Mouse (Mus musculus): ENCODE measurements around the gene Ttll12. TPM values are rescaled to one million over a fixed set of nuclear protein-coding genes. Genes with fewer than 3 reads are reported as not detected.

Gene Ttll12
- total and polyA plus RNA-seq, 3 experiments = 21.9 to 40.0 (median 31.1) TPM

DNA sequence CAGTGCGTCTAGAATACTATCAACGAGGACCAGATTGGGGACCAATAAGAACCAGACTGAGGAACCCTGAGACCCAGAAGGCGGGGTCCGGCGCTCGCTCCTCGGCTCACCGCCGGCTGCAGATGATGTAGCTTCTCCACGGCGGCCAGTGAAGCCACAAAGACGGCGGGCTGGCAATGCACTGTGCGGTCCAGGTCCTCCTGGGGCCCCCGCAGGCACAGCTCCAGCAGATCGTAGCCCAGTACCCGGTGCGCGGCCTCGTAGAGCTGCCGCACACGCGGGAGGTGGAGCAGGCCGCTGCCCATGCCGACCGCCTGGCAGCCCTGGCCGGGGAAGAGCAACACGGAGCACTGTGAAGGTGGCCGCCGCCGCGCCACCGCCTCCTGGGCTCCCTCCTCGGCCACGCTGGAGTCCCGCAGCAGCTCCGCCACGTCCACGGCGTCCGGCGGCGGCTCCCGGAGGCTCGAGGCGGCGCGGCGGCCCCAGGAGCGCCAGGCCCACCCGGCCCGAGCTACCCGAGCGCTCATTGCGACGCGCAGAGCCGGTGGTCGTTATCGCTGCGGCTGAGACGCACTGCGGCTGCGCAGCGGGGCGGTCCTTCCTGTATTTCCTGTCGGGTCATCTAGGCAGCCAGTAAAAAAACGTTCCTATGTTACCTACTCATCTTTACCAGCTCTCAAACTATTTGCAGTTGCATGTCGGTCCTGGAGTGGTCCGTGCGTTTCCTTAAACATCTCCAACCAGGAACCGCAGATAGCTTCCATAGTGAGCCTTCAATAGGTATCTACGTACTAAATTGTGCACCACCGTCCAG lies 39.6 kb downstream of the Ttll12 start (continued):
- TF ChIP-seq TCF12 (IDR thresholded peaks at IDR 0.05; ENCODE audit: low read depth, low read length) (peak; percentile 93), RCOR1 (conservative IDR thresholded peaks at IDR 0.05; ENCODE audit: low read depth, low read length) (peak; percentile 37; the same call in 1 of the 2 replicates), ETS1 (conservative IDR thresholded peaks at IDR 0.05; ENCODE audit: low read depth, low read length) (no peak), UBTF (IDR thresholded peaks at IDR 0.05; ENCODE audit: low read depth, low read length) (peak; percentile 85; the same call in 1 of the 2 replicates), EP300 (IDR thresholded peaks at IDR 0.05; ENCODE audit: low read length) (no peak), POLR2A (IDR thresholded peaks at IDR 0.05; ENCODE audit: low read depth, low read length) (peak; percentile 96), MXI1 (IDR thresholded peaks at IDR 0.05; ENCODE audit: low read depth, low read length) (peak; percentile 29; the same call in 1 of the 2 replicates)

DNA sequence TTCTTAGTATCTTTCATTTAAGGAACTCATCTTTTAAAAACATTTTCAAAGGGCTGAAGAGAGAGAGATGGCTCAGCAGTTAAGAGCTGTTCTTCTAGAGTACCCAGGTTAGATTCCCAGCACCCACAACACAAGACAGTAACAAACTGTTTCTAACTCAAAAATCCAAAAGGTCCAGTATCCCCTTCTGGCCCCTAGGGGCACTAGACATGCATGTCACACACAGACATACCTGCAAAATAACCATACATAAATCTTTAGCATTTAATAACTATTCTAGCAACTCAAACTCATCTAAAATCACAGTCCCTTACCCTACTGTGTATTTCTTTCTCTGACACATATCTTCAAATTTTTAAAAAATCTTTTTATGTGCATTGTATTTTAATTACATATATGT lies 41.1 kb downstream of the Ttll12 start:
- H3K9ac ChIP-seq (ENCODE audit: insufficient read depth, low read depth) = no peak overlapping the region
- no peaks in the 10 kb centered on the region for H3K9me3 ChIP-seq (replicated peaks; ENCODE audit: low read length)
- DNase-seq (ENCODE audit: extremely low read depth) = no peak
- H3K27me3 ChIP-seq (replicated peaks) = no peaks in the 10 kb centered on the region
- no peak overlapping the region for H3K27ac ChIP-seq (ENCODE audit: insufficient read depth, low read depth)
- H3K4me3 ChIP-seq (replicated peaks in 1 of 3; ENCODE audit: low read depth in 2 of 3, low read length in 2 of 3, poor library complexity in 1 of 3) = no peak overlapping the region
- in situ Hi-C loops (cut with MboI; ENCODE audit: low pct_ligation_motif_present, low pct_unique_long_range_greater_than_20kb, low sequenced_read_pairs) (no loop called here), dilution Hi-C loops (cut with MboI; ENCODE audit: extremely low pct_ligation_motif_present, extremely low pct_unique_long_range_greater_than_20kb, low sequenced_read_pairs) (no loop called here)
- peaks cover 26 to 47% of the 10 kb centered on the region in 2 experiments for H3K36me3 ChIP-seq (replicated peaks in 1 of 2; ENCODE audit: control insufficient read depth in 1 of 2, insufficient read depth in 1 of 2, low read length in 1 of 2)
- H3K79me2 ChIP-seq (replicated peaks; ENCODE audit: control insufficient read depth, extremely low read depth, insufficient read depth, poor library complexity, severe bottlenecking) = no peaks in the 10 kb centered on the region
- H3K4me1 ChIP-seq (ENCODE audit: control insufficient read depth in 1 of 2, insufficient read depth in 2 of 2) = peaks cover 0 to 16% of the 10 kb centered on the region in 2 experiments; a peak in 3 of 4 replicates
- no peak overlapping the region for H3K4me2 ChIP-seq (ENCODE audit: insufficient read depth, low read depth, poor library complexity, severe bottlenecking)
- TF ChIP-seq USF1 (IDR thresholded peaks at IDR 0.05; ENCODE audit: low read depth, low read length) = no peak
- TF ChIP-seq CTCF (conservative IDR thresholded peaks at IDR 0.05 in 1 of 2, IDR thresholded peaks at IDR 0.05 in 1 of 2; ENCODE audit: low read depth in 2 of 2, low read length in 2 of 2) = peak in 1 of 2 experiments; percentile 63; a peak in 3 of 4 replicates
- TF ChIP-seq SMC3 (IDR thresholded peaks at IDR 0.05; ENCODE audit: low read depth, low read length) = peak; percentile 21; the same call in 1 of the 2 replicates
- TF ChIP-seq RAD21 (IDR thresholded peaks at IDR 0.05; ENCODE audit: low read depth, low read length) = peak; percentile 28

DNA sequence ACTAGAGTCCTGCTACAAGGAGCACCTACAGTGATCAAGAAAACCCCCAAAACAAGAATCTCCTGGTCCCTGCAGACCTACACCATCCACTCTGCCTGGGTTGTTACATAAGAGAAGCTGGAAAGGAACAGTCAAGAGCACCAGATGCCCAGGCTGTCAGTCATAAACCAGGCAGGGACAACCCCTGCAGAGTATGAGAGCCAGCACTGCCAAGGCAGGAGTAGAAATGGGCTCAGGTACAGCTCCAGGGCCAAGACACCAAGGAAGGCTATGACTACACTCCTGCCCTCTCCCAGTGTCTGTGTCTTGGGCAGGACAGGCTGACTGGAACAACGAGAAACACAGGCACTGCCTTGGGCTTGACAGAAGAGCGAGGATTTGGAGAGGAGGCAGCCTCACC lies 44.8 kb downstream of the Ttll12 start:
- Histone ChIP-seq H3K27ac (ENCODE audit: insufficient read depth, low read depth) (no peak overlapping the region), H3K9ac (ENCODE audit: insufficient read depth, low read depth) (no peak overlapping the region), H3K79me2 (replicated peaks; ENCODE audit: control insufficient read depth, extremely low read depth, insufficient read depth, poor library complexity, severe bottlenecking) (no peaks in the 10 kb centered on the region), H3K27me3 (replicated peaks) (no peaks in the 10 kb centered on the region), H3K36me3 (replicated peaks in 1 of 2; ENCODE audit: control insufficient read depth in 1 of 2, insufficient read depth in 1 of 2, low read length in 1 of 2) (peaks cover 58 to 84% of the 10 kb centered on the region in 2 experiments), H3K4me1 (ENCODE audit: control insufficient read depth in 1 of 2, insufficient read depth in 2 of 2) (peaks cover 0 to 14% of the 10 kb centered on the region in 2 experiments; a peak in 2 of 4 replicates), H3K4me3 (replicated peaks in 1 of 3; ENCODE audit: low read depth in 2 of 3, low read length in 2 of 3, poor library complexity in 1 of 3) (no peak overlapping the region), H3K4me2 (ENCODE audit: insufficient read depth, low read depth, poor library complexity, severe bottlenecking) (no peak overlapping the region), H3K9me3 (replicated peaks; ENCODE audit: low read length) (no peaks in the 10 kb centered on the region)
- in situ Hi-C loops (cut with MboI; ENCODE audit: low pct_ligation_motif_present, low pct_unique_long_range_greater_than_20kb, low sequenced_read_pairs) = no loop called here
- DNase-seq (ENCODE audit: extremely low read depth) = no peak
- dilution Hi-C loops (cut with MboI; ENCODE audit: extremely low pct_ligation_motif_present, extremely low pct_unique_long_range_greater_than_20kb, low sequenced_read_pairs) = no loop called here
- no peak for TF ChIP-seq POLR2A (IDR thresholded peaks at IDR 0.05; ENCODE audit: low read depth, low read length)
- no peak for TF ChIP-seq ZC3H11A (IDR thresholded peaks at IDR 0.05; ENCODE audit: low read depth, low read length)
- TF ChIP-seq CHD1 (IDR thresholded peaks at IDR 0.05; ENCODE audit: low read depth, low read length) = no peak
- TF ChIP-seq MXI1 (IDR thresholded peaks at IDR 0.05; ENCODE audit: low read depth, low read length) = no peak
- TF ChIP-seq USF1 (IDR thresholded peaks at IDR 0.05; ENCODE audit: low read depth, low read length) = no peak
- TF ChIP-seq ZNF384 (IDR thresholded peaks at IDR 0.05; ENCODE audit: low read depth, low read length) = no peak
- TF ChIP-seq ZMIZ1 (IDR thresholded peaks at IDR 0.05; ENCODE audit: low read depth, low read length) = no peak
- no peak for TF ChIP-seq UBTF (IDR thresholded peaks at IDR 0.05; ENCODE audit: low read depth, low read length)
- TF ChIP-seq CTCF (conservative IDR thresholded peaks at IDR 0.05 in 1 of 2, IDR thresholded peaks at IDR 0.05 in 1 of 2; ENCODE audit: low read depth in 2 of 2, low read length in 2 of 2) = no peak
- TF ChIP-seq HCFC1 (IDR thresholded peaks at IDR 0.05; ENCODE audit: low read depth, low read length) = no peak
- TF ChIP-seq SMC3 (IDR thresholded peaks at IDR 0.05; ENCODE audit: low read depth, low read length) = no peak
- TF ChIP-seq EP300 (IDR thresholded peaks at IDR 0.05; ENCODE audit: low read length) = no peak
- no peak for TF ChIP-seq PAX5 (IDR thresholded peaks at IDR 0.05; ENCODE audit: low read length)
- no peak for TF ChIP-seq TBP (conservative IDR thresholded peaks at IDR 0.05; ENCODE audit: low read depth, low read length)
- no peak for TF ChIP-seq JUN (IDR thresholded peaks at IDR 0.05; ENCODE audit: insufficient read depth, low read depth, low read length)
- TF ChIP-seq CHD2 (IDR thresholded peaks at IDR 0.05; ENCODE audit: low read length) = no peak
- no peak for TF ChIP-seq BHLHE40 (IDR thresholded peaks at IDR 0.05; ENCODE audit: low read depth, low read length)
- TF ChIP-seq POLR2AphosphoS2 (IDR thresholded peaks at IDR 0.05; ENCODE audit: low read depth, low read length) = no peak
- no peak for TF ChIP-seq GABPA (IDR thresholded peaks at IDR 0.05; ENCODE audit: insufficient replicate concordance, low read depth, low read length)
- no peak for TF ChIP-seq MEF2A (IDR thresholded peaks at IDR 0.05; ENCODE audit: borderline replicate concordance, low read depth, low read length)
